Mouse (Mus musculus): ENCODE measurements around the gene Kcnq1. TPM values are rescaled to one million over a fixed set of nuclear protein-coding genes. Genes with fewer than 3 reads are reported as not detected.

Gene Kcnq1
- polyA plus RNA-seq, 1 experiment from 2014 or later = 1.5 TPM

GRCm38 (mm10) chr7:143095554-143095907 lies 10.6 kb upstream of the Kcnq1 start:
- H3K4me3 ChIP-seq (ENCODE audit: low read depth, low read length) = no peak overlapping the region
- no peak overlapping the region for H3K27ac ChIP-seq (ENCODE audit: low read depth, low read length)
- no peaks in the 10 kb centered on the region for H3K27me3 ChIP-seq (ENCODE audit: control insufficient read depth, insufficient read depth, low read length)
- DNase-seq (ENCODE audit: low spot score) (no peak), ATAC-seq (replicated peaks; ENCODE audit: low FRiP score) (no peak)
- no peaks in the 10 kb centered on the region for H3K9me3 ChIP-seq (ENCODE audit: control insufficient read depth, low read length)
- WGBS = 48% methylated on average over 1 of the region's 1 CpGs
- no peaks in the 10 kb centered on the region for H3K4me1 ChIP-seq (replicated peaks; ENCODE audit: control insufficient read depth, insufficient read depth, low read length)
- no peaks in the 10 kb centered on the region for H3K36me3 ChIP-seq (ENCODE audit: control insufficient read depth, insufficient read depth, low read length)
- no peak overlapping the region for H3K4me2 ChIP-seq (ENCODE audit: low read depth, low read length, severe bottlenecking)
- no peak overlapping the region for H3K9ac ChIP-seq (ENCODE audit: low read length)

- peaks cover 8% of the 10 kb centered on the region for H3K27me3 ChIP-seq (ENCODE audit: control insufficient read depth, insufficient read depth, low read length)
- no peaks in the 10 kb centered on the region for H3K36me3 ChIP-seq (ENCODE audit: control insufficient read depth, insufficient read depth, low read length)
- DNase-seq (ENCODE audit: low spot score) = no peak
Observed at GRCm38 (mm10) chr7:143100759-143101158, 5.4 kb upstream of the Kcnq1 start.

GRCm38 (mm10) chr7:143105258-143105897 lies 784 bp upstream of the Kcnq1 start:
- ATAC-seq (replicated peaks; ENCODE audit: low FRiP score) (no peak), DNase-seq (ENCODE audit: low spot score) (no peak)
- Histone ChIP-seq H3K9ac (ENCODE audit: low read length) (no peak overlapping the region), H3K4me3 (ENCODE audit: low read depth, low read length) (no peak overlapping the region), H3K4me1 (replicated peaks; ENCODE audit: control insufficient read depth, insufficient read depth, low read length) (peaks cover 6% of the 10 kb centered on the region), H3K9me3 (ENCODE audit: control insufficient read depth, low read length) (no peaks in the 10 kb centered on the region), H3K4me2 (ENCODE audit: low read depth, low read length, severe bottlenecking) (no peak overlapping the region), H3K36me3 (ENCODE audit: control insufficient read depth, insufficient read depth, low read length) (no peaks in the 10 kb centered on the region), H3K27me3 (ENCODE audit: control insufficient read depth, insufficient read depth, low read length) (peaks cover 35% of the 10 kb centered on the region), H3K27ac (ENCODE audit: low read depth, low read length) (no peak overlapping the region)
- 75% methylated on average over 11 of the region's 11 CpGs for WGBS

More at GRCm38 (mm10) chr7:143100759-143101158, 5.4 kb upstream of the Kcnq1 start:
- no peaks in the 10 kb centered on the region for H3K4me1 ChIP-seq (replicated peaks; ENCODE audit: control insufficient read depth, insufficient read depth, low read length)
- WGBS = 82% methylated on average over 4 of the region's 4 CpGs
- H3K4me3 ChIP-seq (ENCODE audit: low read depth, low read length) = no peak overlapping the region
- no peak overlapping the region for H3K9ac ChIP-seq (ENCODE audit: low read length)
- H3K4me2 ChIP-seq (ENCODE audit: low read depth, low read length, severe bottlenecking) = no peak overlapping the region
- no peak overlapping the region for H3K27ac ChIP-seq (ENCODE audit: low read depth, low read length)
- no peak for ATAC-seq (replicated peaks; ENCODE audit: low FRiP score)
- no peaks in the 10 kb centered on the region for H3K9me3 ChIP-seq (ENCODE audit: control insufficient read depth, low read length)

DNA sequence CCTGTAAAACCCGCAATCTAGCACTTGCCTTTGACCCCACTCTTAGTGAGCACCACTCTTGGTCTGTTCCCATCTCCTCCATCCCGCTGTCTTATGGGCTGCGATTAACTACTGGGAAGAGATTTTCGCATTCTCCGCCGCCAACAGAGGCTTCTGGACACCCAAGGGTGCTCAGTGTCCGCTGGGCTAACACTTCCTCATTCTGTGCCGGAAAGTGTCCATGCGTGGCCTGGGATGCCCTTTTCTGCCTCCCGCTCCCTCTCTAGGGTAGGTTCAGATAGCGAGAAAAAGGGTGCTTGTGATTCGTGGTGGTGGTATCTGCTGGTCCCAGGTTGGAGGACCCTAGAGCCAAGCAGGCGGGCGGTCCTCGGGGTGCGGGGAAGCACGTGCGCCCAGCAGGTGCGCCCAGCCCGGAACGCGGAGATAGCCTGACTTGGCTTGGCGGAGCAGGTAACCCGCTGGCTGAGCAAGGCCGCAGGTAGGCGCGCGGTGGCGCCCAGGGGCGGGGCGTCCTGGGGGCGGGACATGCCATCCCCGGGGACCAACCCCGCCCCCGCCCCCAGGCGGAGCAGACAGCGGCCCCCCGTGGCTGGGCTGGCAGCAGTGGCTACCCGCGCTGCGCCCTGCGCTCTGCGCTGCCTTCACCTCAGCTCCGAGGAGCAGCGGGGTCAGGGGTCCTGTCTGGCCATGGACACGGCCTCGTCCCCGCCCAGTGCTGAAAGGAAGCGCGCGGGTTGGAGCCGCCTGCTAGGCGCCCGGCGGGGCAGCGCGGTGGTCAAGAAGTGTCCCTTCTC lies 707 bp downstream of the Kcnq1 start:
- peak overlapping the region; percentile 43 for H3K4me2 ChIP-seq (ENCODE audit: low read depth, low read length, severe bottlenecking)
- H3K9me3 ChIP-seq (ENCODE audit: control insufficient read depth, low read length) = no peaks in the 10 kb centered on the region
- H3K27me3 ChIP-seq (ENCODE audit: control insufficient read depth, insufficient read depth, low read length) = peaks cover 35% of the 10 kb centered on the region
- DNase-seq (ENCODE audit: low spot score) (no peak), ATAC-seq (replicated peaks; ENCODE audit: low FRiP score) (no peak)
- H3K9ac ChIP-seq (ENCODE audit: low read length) = no peak overlapping the region; the same call in 1 of the 2 replicates
- no peaks in the 10 kb centered on the region for H3K36me3 ChIP-seq (ENCODE audit: control insufficient read depth, insufficient read depth, low read length)
- peaks cover 6% of the 10 kb centered on the region for H3K4me1 ChIP-seq (replicated peaks; ENCODE audit: control insufficient read depth, insufficient read depth, low read length)
- WGBS = 8% methylated on average over 56 of the region's 57 CpGs
- H3K27ac ChIP-seq (ENCODE audit: low read depth, low read length) = no peak overlapping the region
- peak overlapping the region; percentile 18 for H3K4me3 ChIP-seq (ENCODE audit: low read depth, low read length)

- Histone ChIP-seq H3K27me3 (ENCODE audit: control insufficient read depth, insufficient read depth, low read length) (peaks cover 35% of the 10 kb centered on the region), H3K4me2 (ENCODE audit: low read depth, low read length, severe bottlenecking) (no peak overlapping the region), H3K36me3 (ENCODE audit: control insufficient read depth, insufficient read depth, low read length) (no peaks in the 10 kb centered on the region), H3K4me1 (replicated peaks; ENCODE audit: control insufficient read depth, insufficient read depth, low read length) (peaks cover 6% of the 10 kb centered on the region), H3K27ac (ENCODE audit: low read depth, low read length) (no peak overlapping the region), H3K4me3 (ENCODE audit: low read depth, low read length) (no peak overlapping the region), H3K9ac (ENCODE audit: low read length) (no peak overlapping the region), H3K9me3 (ENCODE audit: control insufficient read depth, low read length) (no peaks in the 10 kb centered on the region)
- no peak for ATAC-seq (replicated peaks; ENCODE audit: low FRiP score)
- WGBS = 55% methylated on average over 5 of the region's 5 CpGs
- DNase-seq (ENCODE audit: low spot score) = no peak
Observed at GRCm38 (mm10) chr7:143108200-143108599, 2.0 kb downstream of the Kcnq1 start.

DNA sequence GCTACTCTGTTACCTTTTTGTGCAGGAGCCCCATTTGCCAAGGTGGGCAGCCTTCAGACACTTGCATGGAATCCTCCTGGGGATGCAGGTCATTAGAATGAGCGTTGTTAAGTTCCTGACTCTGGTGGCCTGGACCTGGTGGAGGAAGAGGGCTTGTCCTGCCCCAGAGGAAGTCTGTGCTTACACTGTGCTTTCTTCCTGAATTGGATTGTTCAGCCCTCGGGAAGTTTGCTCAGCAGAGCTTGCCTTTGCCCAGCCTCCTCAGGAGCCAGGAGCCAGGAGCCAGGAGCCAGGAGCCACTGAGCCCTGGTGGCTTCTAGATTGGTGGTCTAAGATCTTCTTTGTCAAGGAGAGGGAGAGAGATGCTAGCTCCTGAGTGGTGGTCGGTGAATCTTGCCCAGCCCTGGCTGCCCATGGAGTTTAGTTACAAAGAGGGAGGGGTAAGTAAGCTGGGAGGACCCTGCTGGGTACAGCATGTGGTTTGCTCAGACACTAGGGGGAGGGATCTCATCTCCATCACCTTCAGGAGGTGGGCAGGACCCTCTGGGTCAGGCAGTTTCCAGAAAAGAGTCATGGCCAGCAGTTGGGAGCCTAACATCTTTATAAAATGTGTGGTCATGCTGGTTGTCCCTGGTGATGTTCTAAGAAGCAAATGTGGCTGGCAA lies 3.0 kb downstream of the Kcnq1 start:
- Histone ChIP-seq H3K4me1 (replicated peaks; ENCODE audit: control insufficient read depth, insufficient read depth, low read length) (peaks cover 6% of the 10 kb centered on the region), H3K27ac (ENCODE audit: low read depth, low read length) (no peak overlapping the region), H3K9me3 (ENCODE audit: control insufficient read depth, low read length) (no peaks in the 10 kb centered on the region), H3K4me3 (ENCODE audit: low read depth, low read length) (no peak overlapping the region), H3K27me3 (ENCODE audit: control insufficient read depth, insufficient read depth, low read length) (peaks cover 35% of the 10 kb centered on the region), H3K36me3 (ENCODE audit: control insufficient read depth, insufficient read depth, low read length) (no peaks in the 10 kb centered on the region), H3K9ac (ENCODE audit: low read length) (no peak overlapping the region), H3K4me2 (ENCODE audit: low read depth, low read length, severe bottlenecking) (no peak overlapping the region)
- no peak for DNase-seq (ENCODE audit: low spot score)
- ATAC-seq (replicated peaks; ENCODE audit: low FRiP score) = no peak
- WGBS = 28% methylated on average over 3 of the region's 3 CpGs

DNA sequence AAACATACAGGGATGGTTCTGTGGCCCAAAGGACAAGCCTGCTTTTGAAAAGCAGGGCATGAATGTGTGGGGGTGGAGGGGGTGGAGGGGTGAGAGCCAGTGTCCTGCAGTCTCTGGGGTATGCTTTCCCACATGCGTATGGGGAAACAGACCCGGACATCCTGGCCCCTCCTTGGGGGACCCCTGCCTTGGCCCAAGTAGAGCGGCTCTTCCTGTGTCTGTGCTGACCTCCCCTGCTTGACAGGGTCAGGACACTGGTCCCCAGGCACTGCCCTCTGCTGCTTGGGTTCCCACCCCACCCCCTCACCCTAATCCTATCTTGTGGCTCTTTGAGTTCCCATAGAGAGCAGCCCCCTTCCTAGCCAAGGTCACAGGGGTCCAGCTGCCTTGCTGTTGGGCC lies 3.5 kb downstream of the Kcnq1 start:
- peaks cover 6% of the 10 kb centered on the region for H3K4me1 ChIP-seq (replicated peaks; ENCODE audit: control insufficient read depth, insufficient read depth, low read length)
- WGBS = 66% methylated on average over 3 of the region's 3 CpGs
- ATAC-seq (replicated peaks; ENCODE audit: low FRiP score) = no peak
- no peak overlapping the region for H3K4me3 ChIP-seq (ENCODE audit: low read depth, low read length)
- H3K4me2 ChIP-seq (ENCODE audit: low read depth, low read length, severe bottlenecking) = no peak overlapping the region
- H3K27me3 ChIP-seq (ENCODE audit: control insufficient read depth, insufficient read depth, low read length) = peaks cover 35% of the 10 kb centered on the region
- H3K36me3 ChIP-seq (ENCODE audit: control insufficient read depth, insufficient read depth, low read length) = no peaks in the 10 kb centered on the region
- DNase-seq (ENCODE audit: low spot score) = no peak
- no peak overlapping the region for H3K27ac ChIP-seq (ENCODE audit: low read depth, low read length)
- no peak overlapping the region for H3K9ac ChIP-seq (ENCODE audit: low read length)
- H3K9me3 ChIP-seq (ENCODE audit: control insufficient read depth, low read length) = no peaks in the 10 kb centered on the region

GRCm38 (mm10) chr7:143110803-143111202 lies 4.6 kb downstream of the Kcnq1 start:
- WGBS = 77% methylated on average over 1 of the region's 1 CpGs
- ATAC-seq (replicated peaks; ENCODE audit: low FRiP score) (no peak), DNase-seq (ENCODE audit: low spot score) (no peak)
- Histone ChIP-seq H3K4me2 (ENCODE audit: low read depth, low read length, severe bottlenecking) (no peak overlapping the region), H3K9ac (ENCODE audit: low read length) (no peak overlapping the region), H3K4me3 (ENCODE audit: low read depth, low read length) (no peak overlapping the region), H3K27ac (ENCODE audit: low read depth, low read length) (no peak overlapping the region), H3K9me3 (ENCODE audit: control insufficient read depth, low read length) (no peaks in the 10 kb centered on the region), H3K4me1 (replicated peaks; ENCODE audit: control insufficient read depth, insufficient read depth, low read length) (peaks cover 6% of the 10 kb centered on the region), H3K36me3 (ENCODE audit: control insufficient read depth, insufficient read depth, low read length) (no peaks in the 10 kb centered on the region), H3K27me3 (ENCODE audit: control insufficient read depth, insufficient read depth, low read length) (peaks cover 27% of the 10 kb centered on the region)

All from forebrain, embryonic 11.5 days (tissue).